Mouse (Mus musculus): ENCODE data around the gene Qrich2.
A peak's percentile ranks its signal among the peaks of the same experiment; 100 is the strongest.
"Not testable (repeated sequence)": the region's sequence is repeated elsewhere in the genome, so short reads cannot be mapped to it uniquely, and the experiment has no call there.

The Qrich2 gene

DNA sequence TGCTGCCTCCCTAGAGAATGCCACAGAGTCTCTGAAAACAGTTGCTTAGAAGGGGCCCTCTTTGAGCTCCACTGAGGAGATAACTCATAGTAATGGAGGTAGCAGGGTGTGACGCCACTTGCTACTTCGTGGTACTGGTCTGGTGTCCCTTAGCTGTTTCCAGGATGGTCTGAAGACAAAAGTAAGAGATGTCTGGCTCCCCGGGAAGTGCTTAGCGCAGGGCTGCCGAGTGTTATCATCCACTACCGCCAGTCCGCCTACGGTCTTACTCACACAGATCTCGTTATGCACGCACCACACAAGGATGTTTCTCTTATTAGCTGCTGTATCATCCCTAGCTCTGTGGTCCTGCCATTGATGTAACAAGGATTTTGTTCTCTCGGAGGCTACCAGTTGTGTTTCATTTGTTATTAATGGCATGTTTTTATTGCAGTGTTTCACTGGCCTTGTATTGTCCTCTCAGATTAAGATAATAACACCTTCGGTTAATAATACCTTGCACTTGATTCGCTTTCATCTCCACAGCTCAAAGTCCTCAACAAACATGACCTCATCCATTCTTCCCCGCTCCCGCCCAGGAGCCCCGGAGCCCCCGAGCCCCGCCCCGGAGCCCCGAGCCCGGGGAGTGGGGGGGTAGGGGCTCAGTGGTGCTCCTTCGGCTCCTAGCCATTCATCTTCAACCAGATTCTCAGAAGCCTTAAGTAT is 35.2 kb downstream of the Qrich2 start:
- DNase-seq (ENCODE audit: low spot score in 2 of 2), result no peak

- DNase-seq (ENCODE audit: low spot score in 2 of 2), result no peak
These were observed 36.0 kb downstream of the Qrich2 start for GRCm38 (mm10) chr11:116429862-116430613.

DNA sequence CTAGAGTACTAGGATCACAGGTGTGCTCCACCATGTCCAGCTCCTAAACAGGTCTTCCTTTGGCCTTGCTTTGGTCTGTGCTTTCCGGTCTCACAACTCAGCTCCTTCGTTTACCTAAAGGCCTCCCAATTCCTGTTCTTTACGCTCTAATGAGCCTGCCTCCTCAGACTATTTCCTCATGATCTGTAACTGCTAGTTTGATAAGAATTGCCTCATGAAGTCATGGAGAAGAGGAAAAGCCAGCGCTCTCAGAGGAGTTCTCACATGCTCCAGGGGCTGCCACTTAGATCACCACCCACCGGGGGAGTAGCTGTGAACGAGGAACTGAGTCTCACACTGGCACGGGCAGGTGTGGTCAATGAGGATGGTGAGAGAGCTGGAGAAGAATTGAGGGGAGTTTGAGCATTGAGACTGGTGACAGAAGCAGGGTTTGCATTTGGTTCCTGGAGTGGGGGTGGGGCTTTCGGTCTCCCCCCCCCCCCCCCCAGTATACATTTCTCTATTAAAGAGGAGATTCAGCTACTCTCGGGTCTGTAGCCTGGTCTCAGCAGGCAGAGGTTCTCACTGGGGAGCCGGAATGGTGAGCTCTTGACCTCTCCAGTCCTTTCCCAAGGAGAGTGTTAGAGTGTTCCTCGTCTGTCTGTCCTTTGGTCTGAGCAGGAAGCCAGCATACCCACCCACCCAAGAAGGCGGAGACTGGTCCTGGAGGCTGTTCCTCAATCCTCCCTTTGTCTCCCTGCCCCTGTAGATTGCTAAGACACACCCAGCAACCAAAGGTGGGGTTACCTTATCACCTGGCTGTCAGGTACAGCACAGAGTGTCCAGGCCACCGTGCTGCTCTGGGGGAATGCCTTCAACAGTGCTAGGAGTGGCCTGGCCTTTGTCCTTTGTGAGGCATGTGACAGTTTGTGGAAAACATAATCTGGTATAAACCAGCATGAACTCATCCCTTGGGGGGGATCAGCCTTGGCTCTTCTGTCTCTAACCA is 36.9 kb downstream of the Qrich2 start:
- no peak for DNase-seq (ENCODE audit: low spot score in 2 of 2)

DNA sequence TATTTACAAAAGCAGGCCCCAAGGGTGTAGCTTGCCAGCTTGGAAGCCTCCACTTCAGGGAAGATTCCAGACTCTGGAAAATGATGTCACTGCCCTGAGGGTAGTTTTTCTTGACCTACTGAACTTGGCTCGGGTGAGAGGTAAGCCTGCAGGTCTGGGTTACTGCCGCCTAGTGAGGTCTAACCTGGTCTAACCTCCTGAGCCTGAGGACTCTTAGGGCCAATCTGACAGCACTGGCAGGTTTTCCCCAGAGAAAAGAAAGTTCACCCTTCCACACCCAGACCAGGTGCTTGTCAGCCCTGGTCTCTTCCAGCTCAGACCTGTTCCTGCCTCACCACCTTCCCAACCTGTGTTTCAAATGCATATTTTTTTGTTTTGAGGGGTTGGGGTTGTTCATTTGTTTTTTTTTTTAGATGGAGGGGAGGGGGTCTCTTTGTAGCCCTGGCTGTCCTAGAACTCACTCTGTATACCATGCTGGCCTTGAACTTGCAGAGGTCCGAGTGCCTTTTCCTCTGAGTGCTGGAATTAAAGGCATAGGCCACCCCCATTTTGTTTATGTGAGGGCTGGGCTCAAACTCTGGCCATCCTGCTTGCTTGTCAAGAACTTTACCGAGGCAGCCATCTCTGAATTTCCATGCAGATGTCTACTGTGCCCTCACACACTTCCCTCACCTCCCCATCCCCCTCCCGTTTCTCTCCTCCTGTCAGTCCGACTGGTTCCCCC is 39.0 kb downstream of the Qrich2 start:
- DNase-seq (ENCODE audit: low spot score in 2 of 2), result no peak

DNA sequence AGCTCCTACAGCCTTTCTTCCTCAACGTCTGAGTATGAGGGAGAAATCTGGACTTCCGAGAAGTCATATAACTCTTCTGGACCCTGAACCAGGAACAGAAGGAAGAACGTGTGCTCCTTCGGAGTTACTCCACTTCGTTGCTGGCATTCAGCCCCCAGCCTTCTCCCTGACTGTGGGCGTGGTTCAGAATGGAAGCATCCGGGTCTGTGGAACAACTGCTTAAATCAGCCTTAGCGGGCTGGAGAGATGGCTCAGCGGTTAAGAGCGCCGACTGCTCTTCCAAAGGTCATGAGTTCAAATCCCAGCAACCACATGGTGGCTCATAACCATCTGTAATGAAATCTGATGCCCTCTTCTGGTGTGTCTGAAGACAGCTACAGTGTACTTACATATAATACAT is 39.7 kb downstream of the Qrich2 start:
- DNase-seq (ENCODE audit: low spot score in 2 of 2), result not testable (repeated sequence)

- DNase-seq (ENCODE audit: low spot score in 2 of 2), result no peak
These were observed 41.2 kb downstream of the Qrich2 start for GRCm38 (mm10) chr11:116424621-116425407.

DNA sequence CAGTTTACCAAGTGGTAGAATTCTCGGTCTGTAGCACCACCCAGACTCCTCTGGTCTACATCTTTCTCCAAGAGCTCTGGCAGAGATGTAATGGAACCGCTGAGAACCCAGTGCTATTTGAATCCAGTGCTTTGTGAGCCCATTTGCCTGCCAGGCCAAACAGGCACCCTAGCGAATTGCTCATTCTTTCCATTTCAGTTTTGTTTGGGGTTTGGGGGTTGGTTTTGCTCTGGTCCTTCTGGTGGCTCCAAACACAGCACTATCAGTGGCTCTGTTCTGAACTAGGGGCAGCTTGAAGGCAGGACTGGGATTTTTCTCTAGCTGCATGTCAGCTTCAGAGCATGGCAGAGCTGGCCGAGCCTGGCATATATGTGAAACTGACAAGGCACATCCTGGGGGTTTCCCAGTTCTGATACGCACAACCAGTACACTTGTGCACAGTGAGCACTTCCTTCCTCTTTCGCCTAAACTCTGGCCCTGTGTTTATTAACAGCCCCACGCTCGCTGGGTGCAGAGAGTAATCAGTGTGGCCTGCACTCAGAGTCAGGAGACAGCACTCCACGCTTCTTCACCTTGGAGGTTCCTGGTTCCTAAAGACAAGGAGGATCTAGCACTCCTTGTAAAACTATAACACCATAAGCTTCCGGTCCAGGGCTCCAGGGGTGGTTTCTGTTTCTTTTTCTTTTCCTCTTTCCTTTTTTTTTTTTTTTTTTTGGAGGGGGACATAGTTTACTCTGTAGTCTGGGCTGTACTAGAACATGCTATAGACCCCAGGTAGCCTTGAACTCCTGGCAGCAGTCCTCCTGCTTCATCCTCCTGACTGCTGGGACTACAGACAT is 42.0 kb downstream of the Qrich2 start:
- no peak for DNase-seq (ENCODE audit: low spot score in 2 of 2)

DNA sequence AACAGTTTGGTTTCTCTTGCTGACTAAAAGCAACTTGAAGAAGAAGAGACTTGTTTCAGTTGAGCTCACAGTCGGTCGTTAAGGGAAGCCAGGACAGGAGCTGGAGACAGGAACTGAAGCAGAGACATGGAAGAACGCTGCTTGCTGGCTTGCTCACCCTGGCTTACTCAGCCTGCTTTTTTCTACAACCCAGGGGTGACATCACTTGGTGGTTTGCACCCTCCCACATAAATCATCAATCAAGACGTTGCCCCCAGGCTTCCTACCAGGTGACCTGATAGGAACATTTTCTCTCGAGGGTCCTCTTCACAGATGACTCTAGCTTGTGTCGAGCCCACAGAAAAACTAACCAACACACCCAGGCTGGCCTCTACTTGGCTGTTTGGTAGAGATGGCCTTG is 42.8 kb downstream of the Qrich2 start:
- no peak for DNase-seq (ENCODE audit: low spot score in 2 of 2)

DNA sequence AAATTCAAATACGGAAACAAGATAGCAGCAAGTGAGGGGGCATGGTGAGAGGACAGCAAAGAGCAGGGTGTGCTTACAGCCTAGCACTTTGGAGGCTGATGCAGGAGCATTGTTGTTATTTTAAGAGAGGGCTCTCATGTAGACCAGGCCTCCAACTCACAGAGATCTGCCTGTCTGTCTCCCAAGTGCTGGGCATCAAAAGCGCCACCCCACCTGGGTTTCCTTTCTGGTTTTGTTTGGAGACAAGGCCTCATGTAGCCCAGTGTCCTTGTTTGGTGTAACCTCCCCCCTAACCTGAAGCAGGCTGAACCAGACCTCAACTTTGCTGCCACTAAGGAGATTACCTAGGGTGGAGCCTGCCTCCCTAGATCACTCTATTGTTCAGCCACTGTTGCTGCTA is 43.5 kb downstream of the Qrich2 start:
- no peak for DNase-seq (ENCODE audit: low spot score in 2 of 2)

GRCm38 (mm10) chr11:116421102-116421501 is 44.9 kb downstream of the Qrich2 start:
- DNase-seq (ENCODE audit: low spot score in 2 of 2), result no peak

- DNase-seq (ENCODE audit: low spot score in 2 of 2), result no peak
These were observed 47.1 kb downstream of the Qrich2 start for GRCm38 (mm10) chr11:116418841-116419462.

DNA sequence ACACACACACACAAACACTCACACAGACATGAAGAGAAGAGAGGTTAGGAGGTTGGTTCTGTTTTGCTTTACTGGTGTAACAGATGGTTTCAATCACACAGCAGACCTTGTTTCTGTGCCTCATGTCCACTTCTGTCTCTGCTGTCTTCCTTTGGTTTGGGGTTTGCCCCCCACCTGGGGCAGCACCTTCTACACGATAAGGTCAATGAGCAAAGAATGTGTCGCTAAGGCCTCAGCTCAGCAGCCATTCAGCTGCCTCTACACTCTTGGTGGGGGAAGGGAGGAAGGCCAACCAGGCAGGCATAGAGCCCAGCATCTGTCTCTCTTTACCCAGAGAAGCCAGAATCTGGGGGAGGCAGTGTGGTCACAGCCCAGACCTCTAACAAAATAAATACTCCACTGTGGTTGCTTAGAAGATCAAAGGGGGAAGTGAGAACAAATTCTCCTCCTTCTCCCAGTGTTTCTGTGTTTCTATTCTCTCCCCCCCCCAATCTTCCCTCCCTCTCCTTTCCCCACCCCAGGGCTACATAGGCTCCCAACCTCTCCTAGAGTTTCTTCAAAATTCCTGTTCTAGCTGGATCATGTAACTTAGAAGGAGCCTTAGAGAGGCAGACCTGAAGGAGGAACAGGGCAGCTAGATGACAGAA is 47.7 kb downstream of the Qrich2 start:
- no peak for DNase-seq (ENCODE audit: low spot score in 2 of 2)

DNA sequence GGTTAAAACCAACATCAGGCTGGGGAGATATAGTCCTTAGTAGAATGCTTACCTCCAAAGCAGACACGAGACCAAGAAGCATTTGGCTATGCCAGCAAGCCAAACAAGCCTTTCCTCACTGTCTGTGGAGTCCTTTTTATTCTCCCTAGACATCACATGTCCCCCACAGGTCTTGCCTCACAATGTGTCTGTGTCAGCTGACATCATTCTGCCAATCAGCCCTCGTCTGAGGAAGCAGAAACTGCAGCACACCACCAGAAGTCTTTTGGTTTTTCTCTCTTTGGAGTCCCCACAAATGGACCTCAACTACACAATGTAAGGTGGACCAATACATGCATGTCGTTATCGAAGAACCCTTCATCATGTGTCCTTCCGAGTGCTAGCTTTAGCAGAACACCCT is 49.0 kb downstream of the Qrich2 start:
- DNase-seq (ENCODE audit: low spot score in 2 of 2), result no peak

DNA sequence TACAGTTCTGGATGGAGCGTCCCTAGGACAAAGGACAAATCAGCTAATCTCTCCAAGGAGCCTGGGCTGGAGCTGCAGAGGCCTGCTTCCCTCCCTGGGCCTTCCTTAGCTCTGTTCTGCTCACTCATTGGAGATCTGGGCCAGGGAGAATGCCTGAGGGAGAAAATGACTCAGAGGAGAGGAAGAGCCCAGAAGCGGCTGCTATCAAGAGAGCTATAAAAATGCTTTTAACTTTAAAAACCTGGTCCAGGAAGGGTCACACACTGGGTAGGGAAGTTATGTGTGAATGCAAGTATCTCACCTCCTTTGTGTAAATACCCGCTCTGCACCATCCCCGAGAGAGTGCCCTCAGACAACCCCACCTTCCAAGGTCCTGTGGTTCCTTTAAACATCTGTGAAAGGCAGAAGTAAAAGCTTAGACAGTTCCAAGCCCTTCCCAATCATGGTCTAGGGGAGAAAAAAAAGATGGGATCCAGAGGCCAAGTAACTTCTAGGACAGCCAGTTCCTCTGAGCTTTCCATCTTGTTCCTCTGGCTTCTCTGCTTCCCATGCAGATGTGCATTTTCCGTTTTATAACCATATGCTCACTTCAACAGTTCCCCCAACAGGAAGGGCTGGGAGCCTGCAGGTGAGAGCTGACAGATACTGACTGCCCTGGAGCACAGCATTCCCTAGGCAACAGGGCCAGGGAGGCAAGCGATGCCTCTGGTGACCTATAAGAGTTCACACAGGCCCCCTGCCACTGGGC is 49.7 kb downstream of the Qrich2 start:
- DNase-seq (ENCODE audit: low spot score in 2 of 2), result no peak

DNA sequence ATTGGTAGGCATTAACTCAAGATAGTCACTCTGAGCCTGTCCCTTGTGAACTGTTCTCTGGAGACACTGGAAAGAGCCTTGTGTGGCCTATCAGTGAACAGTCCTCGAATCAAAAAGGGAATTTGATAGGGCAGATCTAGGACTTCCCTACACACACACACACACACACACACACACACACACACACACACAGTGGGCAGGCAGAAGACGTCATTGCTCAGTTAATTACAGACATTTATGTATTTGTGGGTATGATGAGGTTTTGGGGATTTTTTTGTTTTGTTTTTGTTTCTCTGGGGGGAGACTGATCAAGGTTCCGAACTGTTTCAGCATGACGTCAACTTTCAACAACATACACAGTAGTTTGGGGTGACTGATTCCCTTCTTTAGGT is 52.4 kb downstream of the Qrich2 start:
- DNase-seq (ENCODE audit: low spot score in 2 of 2), result no peak

GRCm38 (mm10) chr11:116412904-116413630 is 53.0 kb downstream of the Qrich2 start, which contains the start of gene Rnf157:
Gene Rnf157 (minus strand): TSS chr11:116413032.
- DNase-seq (ENCODE audit: low spot score in 2 of 2), result peak; percentile 73 to 85

Measured in frontal cortex, postnatal 14 days (tissue).